ENCODE assay signal across 26 mouse cellular contexts in genomic region chr17:52197731-52198130, GRCm38 (mm10).
"Had no signal": no experiment of that assay in that cellular context is flagged by ENCODE, and none has a peak within 500 bp of the region (broad histone marks: within the 10 kb centered on the region; RNA-seq: fewer than 3 reads in every experiment).

No protein-coding gene starts in this region.

- DNase-seq: gastrocnemius, postnatal 14 days; gastrocnemius, postnatal 36 days; heart, adult 11 months; heart, adult 2 months; heart, postnatal 14 days; heart, postnatal 36 days; kidney, adult 11 months; kidney, adult 2 months; kidney, adult 9 months; kidney, postnatal 14 days; kidney, postnatal 36 days; layer of hippocampus, adult 9-11 months; layer of hippocampus, postnatal 36 days had no signal

- H3K9ac ChIP-seq: heart, embryonic 13.5 days; heart, embryonic 15.5 days; hindbrain, embryonic 12.5 days; hindbrain, embryonic 14.5 days; kidney, embryonic 15.5 days; limb, embryonic 13.5 days; limb, embryonic 15.5 days; liver, embryonic 12.5 days; liver, embryonic 14.5 days had no signal

- H3K4me2 ChIP-seq: heart, embryonic 11.5 days; heart, embryonic 13.5 days; heart, embryonic 15.5 days; hindbrain, embryonic 12.5 days; hindbrain, embryonic 14.5 days; kidney, embryonic 15.5 days; limb, embryonic 13.5 days; limb, embryonic 15.5 days; liver, embryonic 12.5 days had no signal

- H3K27ac ChIP-seq: heart, adult 2 months; heart, embryonic 13.5 days; heart, embryonic 15.5 days; hindbrain, embryonic 12.5 days; hindbrain, embryonic 14.5 days; kidney, embryonic 15.5 days; kidney, postnatal 0 days; limb, embryonic 13.5 days; limb, embryonic 15.5 days; liver, embryonic 12.5 days; liver, embryonic 14.5 days had no signal

- ATAC-seq: hindbrain, embryonic 16.5 days; intestine, embryonic 16.5 days; liver, embryonic 12.5 days had no signal

- H3K4me3 ChIP-seq: heart, adult 2 months; heart, embryonic 13.5 days; heart, embryonic 15.5 days; hindbrain, embryonic 12.5 days; kidney, embryonic 15.5 days; limb, embryonic 13.5 days; limb, embryonic 15.5 days; liver, embryonic 12.5 days had no signal

- H3K4me1 ChIP-seq: heart, embryonic 13.5 days; heart, embryonic 15.5 days; hindbrain, embryonic 12.5 days; kidney, embryonic 15.5 days; limb, embryonic 13.5 days; limb, embryonic 15.5 days; liver, embryonic 12.5 days had no signal

- H3K9me3 ChIP-seq: heart, embryonic 13.5 days; heart, embryonic 15.5 days; hindbrain, embryonic 12.5 days; kidney, embryonic 15.5 days; limb, embryonic 13.5 days; limb, embryonic 15.5 days; liver, embryonic 12.5 days had no signal

- H3K27me3 ChIP-seq: heart, embryonic 13.5 days; heart, embryonic 15.5 days; hindbrain, embryonic 12.5 days; kidney, embryonic 15.5 days; limb, embryonic 13.5 days; limb, embryonic 15.5 days; liver, embryonic 12.5 days had no signal

- H3K36me3 ChIP-seq: heart, embryonic 13.5 days; heart, embryonic 15.5 days; hindbrain, embryonic 12.5 days; kidney, embryonic 15.5 days; limb, embryonic 13.5 days; limb, embryonic 15.5 days; liver, embryonic 12.5 days had no signal
